Mouse (Mus musculus): Measurements from ENCODE around the gene Sdhaf2.
A peak's percentile ranks its signal among the peaks of the same experiment; 100 is the strongest.

Sdhaf2 gene

GRCm38 (mm10) chr19:10525910-10526309 is at the start of gene Sdhaf2:
Gene Sdhaf2 (minus strand): TSS chr19:10526142.
- DNase-seq (ENCODE audit: low read depth, low spot score): peak; percentile 69

- no peak for DNase-seq (ENCODE audit: low read depth, low spot score)
These were observed 43.7 kb upstream of the Sdhaf2 start for GRCm38 (mm10) chr19:10569627-10570026.

- no peak for DNase-seq (ENCODE audit: low read depth, low spot score)
These were observed 39.3 kb upstream of the Sdhaf2 start for GRCm38 (mm10) chr19:10565217-10565616.

GRCm38 (mm10) chr19:10564278-10564677 is 38.3 kb upstream of the Sdhaf2 start:
- no peak for DNase-seq (ENCODE audit: low read depth, low spot score)

GRCm38 (mm10) chr19:10562351-10562750 is 36.4 kb upstream of the Sdhaf2 start:
- no peak for DNase-seq (ENCODE audit: low read depth, low spot score)

GRCm38 (mm10) chr19:10561558-10562314 is 35.8 kb upstream of the Sdhaf2 start:
- no peak for DNase-seq (ENCODE audit: low read depth, low spot score)

GRCm38 (mm10) chr19:10560108-10560507 is 34.2 kb upstream of the Sdhaf2 start:
- no peak for DNase-seq (ENCODE audit: low read depth, low spot score)

- DNase-seq (ENCODE audit: low read depth, low spot score): peak; percentile 16
These were observed 32.0 kb upstream of the Sdhaf2 start for GRCm38 (mm10) chr19:10557837-10558375.

- DNase-seq (ENCODE audit: low read depth, low spot score): no peak
These were observed 31.5 kb upstream of the Sdhaf2 start for GRCm38 (mm10) chr19:10557430-10557829.

- DNase-seq (ENCODE audit: low read depth, low spot score): no peak
These were observed 31.1 kb upstream of the Sdhaf2 start for GRCm38 (mm10) chr19:10557001-10557400.

GRCm38 (mm10) chr19:10555624-10556510 is 29.9 kb upstream of the Sdhaf2 start, which contains the start of gene Tmem216:
Gene Tmem216 (minus strand): TSS chr19:10556238.
- peak; percentile 89 for DNase-seq (ENCODE audit: low read depth, low spot score)

- DNase-seq (ENCODE audit: low read depth, low spot score): no peak
These were observed 13.5 kb upstream of the Sdhaf2 start for GRCm38 (mm10) chr19:10539454-10539853.

GRCm38 (mm10) chr19:10530082-10530481 is 4.1 kb upstream of the Sdhaf2 start:
- DNase-seq (ENCODE audit: low read depth, low spot score): peak; percentile 16

GRCm38 (mm10) chr19:10525106-10525901 is 638 bp downstream of the Sdhaf2 start, which contains the start of gene Cpsf7:
Gene Cpsf7 (plus strand): TSS chr19:10525266.
- DNase-seq (ENCODE audit: low read depth, low spot score): peak; percentile 97

- DNase-seq (ENCODE audit: low read depth, low spot score): no peak
These were observed 1.2 kb downstream of the Sdhaf2 start for GRCm38 (mm10) chr19:10524784-10525105.

- no peak for DNase-seq (ENCODE audit: low read depth, low spot score)
These were observed 2.4 kb downstream of the Sdhaf2 start for GRCm38 (mm10) chr19:10523483-10524080.

- no peak for DNase-seq (ENCODE audit: low read depth, low spot score)
These were observed 4.0 kb downstream of the Sdhaf2 start for GRCm38 (mm10) chr19:10521926-10522325.

- peak; percentile 47 for DNase-seq (ENCODE audit: low read depth, low spot score)
These were observed 5.6 kb downstream of the Sdhaf2 start for GRCm38 (mm10) chr19:10520355-10520754.

- no peak for DNase-seq (ENCODE audit: low read depth, low spot score)
These were observed 15.1 kb downstream of the Sdhaf2 start for GRCm38 (mm10) chr19:10510759-10511330.

GRCm38 (mm10) chr19:10502571-10502970 is 23.4 kb downstream of the Sdhaf2 start:
- peak; percentile 49 for DNase-seq (ENCODE audit: low read depth, low spot score)

GRCm38 (mm10) chr19:10500581-10500980 is 25.4 kb downstream of the Sdhaf2 start:
- no peak for DNase-seq (ENCODE audit: low read depth, low spot score)
